In the genomic region with DNA sequence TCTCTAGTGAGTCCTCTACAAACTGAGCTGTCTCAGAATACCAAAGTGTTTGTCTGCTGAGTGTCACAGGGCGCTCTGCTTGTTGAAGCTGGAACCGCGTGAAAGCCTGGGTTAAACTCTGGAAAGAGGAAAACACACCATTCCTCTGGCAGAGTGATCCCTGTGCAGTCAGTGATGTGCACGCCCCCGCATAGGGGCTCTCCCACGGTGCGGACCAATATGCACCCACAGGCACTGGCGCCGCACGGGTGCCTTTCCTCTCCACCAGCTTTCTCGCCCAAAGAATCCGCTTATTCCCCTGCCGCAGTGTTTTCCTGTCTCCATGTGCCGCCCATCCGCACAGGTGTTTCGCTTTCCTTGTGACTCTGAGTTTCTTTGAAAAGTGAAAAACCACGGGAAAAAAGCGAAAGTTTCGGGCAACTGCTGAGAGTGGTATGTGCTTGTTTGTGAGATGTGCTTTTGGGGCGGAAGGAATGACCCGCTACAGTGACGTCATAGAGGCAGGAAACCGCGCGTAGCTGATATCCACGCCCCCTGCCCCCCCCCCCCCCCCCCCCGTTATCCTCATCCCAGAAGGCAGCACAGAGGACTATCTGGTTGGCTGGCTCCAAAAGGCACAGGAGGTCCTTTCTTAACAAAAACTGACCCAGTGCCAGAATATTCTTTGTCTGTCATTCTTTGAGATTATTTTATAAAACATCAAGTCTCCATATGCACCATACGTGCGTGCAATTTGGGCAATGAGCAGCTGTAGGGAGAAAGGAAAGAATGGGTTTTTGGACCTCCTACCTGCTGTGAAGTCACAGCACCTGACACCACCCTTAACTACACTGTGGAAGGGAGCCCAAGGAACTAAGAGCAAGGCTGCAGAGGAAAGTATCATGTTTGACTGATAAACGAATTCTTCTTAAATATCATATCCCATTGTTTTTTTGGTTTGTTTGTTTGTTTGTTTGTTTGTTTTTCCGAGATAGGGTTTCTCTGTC, we compare ENCODE assay signal across 8 mouse cellular contexts. TPM values are rescaled to one million over a fixed set of nuclear protein-coding genes. Genes with fewer than 3 reads are reported as not detected.
DNase-seq lines count a peak whose midpoint lies in the region; ATAC-seq and TF ChIP-seq lines count a peak whose summit lies in the region.

No protein-coding gene starts in this region.

- peak; percentile 44; the same call in 1 of the 2 replicates for ATAC-seq in embryonic facial prominence, embryonic 11.5 days (replicated peaks; ENCODE audit: insufficient number of reproducible peaks, low FRiP score, low TSS enrichment, low read depth)
- ATAC-seq in heart, embryonic 16.5 days (replicated peaks; ENCODE audit: extremely low read depth, insufficient read depth, low FRiP score): peak; percentile 63
- peak; percentile 53; the same call in 1 of the 2 replicates for ATAC-seq in stomach, embryonic 14.5 days (ENCODE audit: insufficient number of reproducible peaks, insufficient read depth, low FRiP score, low read depth)

- no peaks in the 10 kb centered on the region for H3K27me3 ChIP-seq in MEL (ENCODE audit: control insufficient read depth in 1 of 2, insufficient read depth in 2 of 2, low read length in 2 of 2)
- H3K27me3 ChIP-seq in embryonic facial prominence, embryonic 11.5 days (ENCODE audit: control insufficient read depth, insufficient read depth, low read length): no peaks in the 10 kb centered on the region
- H3K27me3 ChIP-seq in heart, embryonic 16.5 days (ENCODE audit: control insufficient read depth, insufficient read depth, low read length): peaks cover 6% of the 10 kb centered on the region
- H3K27me3 ChIP-seq in limb, embryonic 10.5 days (ENCODE audit: low read depth, poor library complexity, severe bottlenecking): peaks cover 19% of the 10 kb centered on the region
- peaks cover 41% of the 10 kb centered on the region for H3K27me3 ChIP-seq in midbrain, embryonic 10.5 days (ENCODE audit: low read depth, poor library complexity, severe bottlenecking)
- no peaks in the 10 kb centered on the region for H3K27me3 ChIP-seq in stomach, embryonic 14.5 days (ENCODE audit: control insufficient read depth, insufficient read depth, low read length)

- peaks cover 13 to 14% of the 10 kb centered on the region in 2 experiments for H3K4me1 ChIP-seq in MEL (ENCODE audit: control insufficient read depth in 1 of 2, insufficient read depth in 2 of 2, low read length in 2 of 2)
- no peaks in the 10 kb centered on the region; the same call in 1 of the 2 replicates for H3K4me1 ChIP-seq in embryonic facial prominence, embryonic 11.5 days (ENCODE audit: control insufficient read depth, insufficient read depth, low read length)
- peaks cover 4% of the 10 kb centered on the region for H3K4me1 ChIP-seq in heart, embryonic 16.5 days (ENCODE audit: control insufficient read depth, insufficient read depth, low read length)
- H3K4me1 ChIP-seq in limb, embryonic 10.5 days: peaks cover 24% of the 10 kb centered on the region
- peaks cover 15% of the 10 kb centered on the region for H3K4me1 ChIP-seq in midbrain, embryonic 10.5 days
- H3K4me1 ChIP-seq in stomach, embryonic 14.5 days (ENCODE audit: control insufficient read depth, insufficient read depth, low read length): no peaks in the 10 kb centered on the region

- WGBS in embryonic facial prominence, embryonic 11.5 days: 7% methylated on average over 28 of the region's 31 CpGs
- 8% methylated on average over 30 of the region's 31 CpGs for WGBS in heart, embryonic 16.5 days
- 10% methylated on average over 31 of the region's 31 CpGs for WGBS in limb, embryonic 10.5 days
- WGBS in midbrain, embryonic 10.5 days: 9% methylated on average over 31 of the region's 31 CpGs
- WGBS in stomach, embryonic 14.5 days: 6% methylated on average over 31 of the region's 31 CpGs

- no peaks in the 10 kb centered on the region for H3K9me3 ChIP-seq in MEL (replicated peaks; ENCODE audit: insufficient read depth, low read length)
- H3K9me3 ChIP-seq in embryonic facial prominence, embryonic 11.5 days (replicated peaks; ENCODE audit: control insufficient read depth, low read length): no peaks in the 10 kb centered on the region
- H3K9me3 ChIP-seq in heart, embryonic 16.5 days (replicated peaks; ENCODE audit: control insufficient read depth, low read length): no peaks in the 10 kb centered on the region
- no peaks in the 10 kb centered on the region for H3K9me3 ChIP-seq in limb, embryonic 10.5 days (replicated peaks)
- H3K9me3 ChIP-seq in midbrain, embryonic 10.5 days (replicated peaks): no peaks in the 10 kb centered on the region
- no peaks in the 10 kb centered on the region for H3K9me3 ChIP-seq in stomach, embryonic 14.5 days (ENCODE audit: control insufficient read depth, low read depth, low read length)

- H3K79me2 ChIP-seq in MEL (ENCODE audit: control insufficient read depth, insufficient read depth, low read length, poor library complexity): no peaks in the 10 kb centered on the region

- no peak; a peak in 1 of 4 replicates for TF ChIP-seq EP300 in MEL (IDR thresholded peaks at IDR 0.05; ENCODE audit: low read depth in 1 of 2, low read length in 2 of 2)

- TF ChIP-seq RAD21 in MEL (IDR thresholded peaks at IDR 0.05; ENCODE audit: low read depth, low read length): no peak

- H3K9ac ChIP-seq in MEL (ENCODE audit: control insufficient read depth, low read depth, low read length, poor library complexity, severe bottlenecking): peak overlapping the region; percentile 80
- peak overlapping the region; percentile 48 for H3K9ac ChIP-seq in embryonic facial prominence, embryonic 11.5 days (replicated peaks; ENCODE audit: low read length)
- peak overlapping the region; percentile 74 for H3K9ac ChIP-seq in heart, embryonic 16.5 days (ENCODE audit: low read length)
- no peak overlapping the region; the same call in 1 of the 2 replicates for H3K9ac ChIP-seq in stomach, embryonic 14.5 days (replicated peaks; ENCODE audit: low read depth, low read length)

- H3K4me2 ChIP-seq in embryonic facial prominence, embryonic 11.5 days (ENCODE audit: low read depth, low read length): peak overlapping the region; percentile 82
- peak overlapping the region; percentile 87 for H3K4me2 ChIP-seq in heart, embryonic 16.5 days (ENCODE audit: low read depth, low read length)
- peak overlapping the region; percentile 69 for H3K4me2 ChIP-seq in stomach, embryonic 14.5 days (replicated peaks; ENCODE audit: low read depth, low read length)

- H3K27ac ChIP-seq in MEL (ENCODE audit: control insufficient read depth, low read depth, low read length): peak overlapping the region; percentile 36; the same call in 1 of the 2 replicates
- H3K27ac ChIP-seq in embryonic facial prominence, embryonic 11.5 days (replicated peaks; ENCODE audit: low read depth, low read length): no peak overlapping the region
- peak overlapping the region; percentile 57 for H3K27ac ChIP-seq in heart, embryonic 16.5 days (ENCODE audit: low read length)
- peak overlapping the region; percentile 46; the same call in 1 of the 2 replicates for H3K27ac ChIP-seq in limb, embryonic 10.5 days
- H3K27ac ChIP-seq in midbrain, embryonic 10.5 days (replicated peaks): peak overlapping the region; percentile 72
- no peak overlapping the region for H3K27ac ChIP-seq in stomach, embryonic 14.5 days (ENCODE audit: low read length)

- no peak for TF ChIP-seq CTCF in MEL (IDR thresholded peaks at IDR 0.05 in 2 of 3, conservative IDR thresholded peaks at IDR 0.05 in 1 of 3; ENCODE audit: control insufficient read depth in 1 of 3, insufficient read depth in 1 of 3, low read depth in 2 of 3, low read length in 3 of 3, poor library complexity in 1 of 3, severe bottlenecking in 1 of 3)

- DNase-seq in cerebellum, postnatal 10 days: peak; percentile 43 to 45
- DNase-seq in cerebellum, adult 9-11 months: no peak
- DNase-seq in MEL (ENCODE audit: low read depth, low spot score): peak; percentile 79
- DNase-seq in embryonic facial prominence, embryonic 11.5 days (ENCODE audit: low spot score): peak; percentile 61
- DNase-seq in limb, embryonic 10.5 days (ENCODE audit: low spot score): peak; percentile 61
- peak; percentile 66 for DNase-seq in midbrain, embryonic 10.5 days (ENCODE audit: low spot score)

- peaks cover 0 to 15% of the 10 kb centered on the region in 2 experiments; a peak in 2 of 4 replicates for H3K36me3 ChIP-seq in MEL (ENCODE audit: control insufficient read depth in 1 of 2, insufficient read depth in 2 of 2, low read length in 2 of 2)
- H3K36me3 ChIP-seq in embryonic facial prominence, embryonic 11.5 days (replicated peaks; ENCODE audit: control insufficient read depth, insufficient read depth, low read depth, low read length): no peaks in the 10 kb centered on the region
- H3K36me3 ChIP-seq in heart, embryonic 16.5 days (ENCODE audit: control insufficient read depth, insufficient read depth): no peaks in the 10 kb centered on the region
- H3K36me3 ChIP-seq in limb, embryonic 10.5 days: no peaks in the 10 kb centered on the region
- H3K36me3 ChIP-seq in midbrain, embryonic 10.5 days: no peaks in the 10 kb centered on the region
- H3K36me3 ChIP-seq in stomach, embryonic 14.5 days (ENCODE audit: control insufficient read depth, insufficient read depth, low read length): no peaks in the 10 kb centered on the region

- peak overlapping the region; percentile 93 to 100 for H3K4me3 ChIP-seq in MEL (ENCODE audit: control insufficient read depth in 1 of 2, insufficient read depth in 1 of 2, low read depth in 2 of 2, low read length in 2 of 2)
- peak overlapping the region; percentile 46 for H3K4me3 ChIP-seq in embryonic facial prominence, embryonic 11.5 days (ENCODE audit: low read depth, low read length)
- H3K4me3 ChIP-seq in heart, embryonic 16.5 days (ENCODE audit: low read length): peak overlapping the region; percentile 78
- peak overlapping the region; percentile 66 for H3K4me3 ChIP-seq in limb, embryonic 10.5 days
- peak overlapping the region; percentile 69 for H3K4me3 ChIP-seq in midbrain, embryonic 10.5 days
- peak overlapping the region; percentile 48 for H3K4me3 ChIP-seq in stomach, embryonic 14.5 days (ENCODE audit: low read depth, low read length)

- peak in 1 of 2 experiments; percentile 58; a peak in 2 of 4 replicates for TF ChIP-seq POLR2A in MEL (IDR thresholded peaks at IDR 0.05; ENCODE audit: control insufficient read depth in 1 of 2, insufficient read depth in 1 of 2, low read depth in 1 of 2, low read length in 2 of 2, poor library complexity in 1 of 2)

RNA-seq across cellular contexts. Expression of a gene that starts 11.8 kb away (rescaled TPM):
- total RNA-seq in MEL (2012; rRNA removed): not detected in 2 replicates
- polyA plus RNA-seq in MEL (2012; ENCODE audit: insufficient read depth in 1 of 2, insufficient read length in 2 of 2, low read depth in 1 of 2, low replicate concordance in 2 of 2, missing spikeins in 1 of 2): not detected
- not detected in 2 replicates for polyA plus RNA-seq in embryonic facial prominence, embryonic 11.5 days (2014; fragmentation: Nextera tagmentation; extraction: Ambion mirVana)
- polyA plus RNA-seq in heart, embryonic 16.5 days (2015; fragmentation: Nextera tagmentation; extraction: Ambion mirVana): not detected in 2 replicates
- not detected in 2 replicates for polyA plus RNA-seq in limb, embryonic 10.5 days (2016; fragmentation: Nextera tagmentation; extraction: Ambion mirVana)
- not detected in 2 replicates for polyA plus RNA-seq in midbrain, embryonic 10.5 days (2016; fragmentation: Nextera tagmentation; extraction: Ambion mirVana)
- polyA plus RNA-seq in stomach, embryonic 14.5 days (2014; fragmentation: Nextera tagmentation; extraction: Ambion mirVana): not detected in 2 replicates

RNA-seq across cellular contexts. Expression of a gene that starts 18.3 kb away (rescaled TPM):
- total RNA-seq in MEL (2012; rRNA removed): not detected in 2 replicates
- polyA plus RNA-seq in MEL (2012; ENCODE audit: insufficient read depth in 1 of 2, insufficient read length in 2 of 2, low read depth in 1 of 2, low replicate concordance in 2 of 2, missing spikeins in 1 of 2): not detected
- polyA plus RNA-seq in embryonic facial prominence, embryonic 11.5 days (2014; fragmentation: Nextera tagmentation; extraction: Ambion mirVana): not detected in 2 replicates
- not detected in 2 replicates for polyA plus RNA-seq in heart, embryonic 16.5 days (2015; fragmentation: Nextera tagmentation; extraction: Ambion mirVana)
- polyA plus RNA-seq in limb, embryonic 10.5 days (2016; fragmentation: Nextera tagmentation; extraction: Ambion mirVana): not detected in 2 replicates
- not detected in 2 replicates for polyA plus RNA-seq in midbrain, embryonic 10.5 days (2016; fragmentation: Nextera tagmentation; extraction: Ambion mirVana)
- not detected in 2 replicates for polyA plus RNA-seq in stomach, embryonic 14.5 days (2014; fragmentation: Nextera tagmentation; extraction: Ambion mirVana)

RNA-seq across cellular contexts. Expression of a gene that starts 26.6 kb away (rescaled TPM):
- not detected in 2 replicates for total RNA-seq in MEL (2012; rRNA removed)
- not detected for polyA plus RNA-seq in MEL (2012; ENCODE audit: insufficient read depth in 1 of 2, insufficient read length in 2 of 2, low read depth in 1 of 2, low replicate concordance in 2 of 2, missing spikeins in 1 of 2)
- not detected in 2 replicates for polyA plus RNA-seq in embryonic facial prominence, embryonic 11.5 days (2014; fragmentation: Nextera tagmentation; extraction: Ambion mirVana)
- polyA plus RNA-seq in heart, embryonic 16.5 days (2015; fragmentation: Nextera tagmentation; extraction: Ambion mirVana): not detected in 2 replicates
- polyA plus RNA-seq in limb, embryonic 10.5 days (2016; fragmentation: Nextera tagmentation; extraction: Ambion mirVana): not detected in 2 replicates
- not detected in 2 replicates for polyA plus RNA-seq in midbrain, embryonic 10.5 days (2016; fragmentation: Nextera tagmentation; extraction: Ambion mirVana)
- not detected in 2 replicates for polyA plus RNA-seq in stomach, embryonic 14.5 days (2014; fragmentation: Nextera tagmentation; extraction: Ambion mirVana)

RNA-seq across cellular contexts. Expression of a gene that starts 32.9 kb away (rescaled TPM):
- total RNA-seq in MEL (2012; rRNA removed): not detected in 2 replicates
- polyA plus RNA-seq in MEL (2012; ENCODE audit: insufficient read depth in 1 of 2, insufficient read length in 2 of 2, low read depth in 1 of 2, low replicate concordance in 2 of 2, missing spikeins in 1 of 2): not detected
- polyA plus RNA-seq in embryonic facial prominence, embryonic 11.5 days (2014; fragmentation: Nextera tagmentation; extraction: Ambion mirVana): not detected in 2 replicates
- not detected in 2 replicates for polyA plus RNA-seq in heart, embryonic 16.5 days (2015; fragmentation: Nextera tagmentation; extraction: Ambion mirVana)
- not detected in 2 replicates for polyA plus RNA-seq in limb, embryonic 10.5 days (2016; fragmentation: Nextera tagmentation; extraction: Ambion mirVana)
- not detected in 2 replicates for polyA plus RNA-seq in midbrain, embryonic 10.5 days (2016; fragmentation: Nextera tagmentation; extraction: Ambion mirVana)
- not detected in 2 replicates for polyA plus RNA-seq in stomach, embryonic 14.5 days (2014; fragmentation: Nextera tagmentation; extraction: Ambion mirVana)

RNA-seq across cellular contexts. Expression of a gene that starts 41.0 kb away (rescaled TPM):
- not detected in 2 replicates for total RNA-seq in MEL (2012; rRNA removed)
- not detected for polyA plus RNA-seq in MEL (2012; ENCODE audit: insufficient read depth in 1 of 2, insufficient read length in 2 of 2, low read depth in 1 of 2, low replicate concordance in 2 of 2, missing spikeins in 1 of 2)
- polyA plus RNA-seq in embryonic facial prominence, embryonic 11.5 days (2014; fragmentation: Nextera tagmentation; extraction: Ambion mirVana): not detected in 2 replicates
- polyA plus RNA-seq in heart, embryonic 16.5 days (2015; fragmentation: Nextera tagmentation; extraction: Ambion mirVana): not detected in 2 replicates
- not detected in 2 replicates for polyA plus RNA-seq in limb, embryonic 10.5 days (2016; fragmentation: Nextera tagmentation; extraction: Ambion mirVana)
- not detected in 2 replicates for polyA plus RNA-seq in midbrain, embryonic 10.5 days (2016; fragmentation: Nextera tagmentation; extraction: Ambion mirVana)
- not detected in 2 replicates for polyA plus RNA-seq in stomach, embryonic 14.5 days (2014; fragmentation: Nextera tagmentation; extraction: Ambion mirVana)

Comparison
In these comparisons a context has a peak if more than half of its experiments do, and no peak if none do; other contexts are left out.
1. H3K27ac ChIP-seq: peak in MEL (single experiment), heart, embryonic 16.5 days (single experiment), limb, embryonic 10.5 days (single experiment) and midbrain, embryonic 10.5 days (single experiment); none in embryonic facial prominence, embryonic 11.5 days (single experiment) and stomach, embryonic 14.5 days (single experiment).
2. H3K4me3 ChIP-seq: peak in every context shown above with its lines; median percentile 96 in MEL; 78 in heart, embryonic 16.5 days; 69 in midbrain, embryonic 10.5 days; 66 in limb, embryonic 10.5 days; 48 in stomach, embryonic 14.5 days; 46 in embryonic facial prominence, embryonic 11.5 days.
3. Peak in every context shown above with its lines, with median percentiles within 50 percentile points of each other: ATAC-seq and H3K4me2 ChIP-seq.